Mouse (Mus musculus) embryo, embryonic 10 days (tissue): ENCODE results near the gene Gpr39.

Source experiments
- DNase-seq: peaks from one replicate; pipeline ENCODE4 v3.0.0-alpha.2; 2015; ENCODE audit warnings: low spot score

Gene Gpr39

DNA sequence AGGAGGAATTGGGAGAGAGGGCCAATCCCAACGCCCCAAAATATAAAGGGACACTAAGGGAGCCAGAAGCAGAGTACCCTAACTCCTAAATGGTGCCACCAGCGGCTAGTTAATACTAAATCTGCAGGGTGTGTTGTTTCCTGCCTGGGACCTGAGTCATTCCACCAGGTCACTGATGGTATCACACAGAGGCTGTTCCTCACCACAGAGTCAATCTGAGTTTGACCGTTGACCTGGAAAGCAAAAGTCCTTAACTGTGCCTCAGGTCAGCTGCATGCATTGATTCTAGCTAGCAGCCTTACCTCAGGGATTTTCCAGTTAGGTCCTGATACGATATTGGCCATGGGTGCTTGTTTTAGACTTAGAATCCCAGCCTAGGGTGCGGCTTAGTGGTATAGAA lies 17.5 kb downstream of the Gpr39 start:
- DNase-seq = no peak

DNA sequence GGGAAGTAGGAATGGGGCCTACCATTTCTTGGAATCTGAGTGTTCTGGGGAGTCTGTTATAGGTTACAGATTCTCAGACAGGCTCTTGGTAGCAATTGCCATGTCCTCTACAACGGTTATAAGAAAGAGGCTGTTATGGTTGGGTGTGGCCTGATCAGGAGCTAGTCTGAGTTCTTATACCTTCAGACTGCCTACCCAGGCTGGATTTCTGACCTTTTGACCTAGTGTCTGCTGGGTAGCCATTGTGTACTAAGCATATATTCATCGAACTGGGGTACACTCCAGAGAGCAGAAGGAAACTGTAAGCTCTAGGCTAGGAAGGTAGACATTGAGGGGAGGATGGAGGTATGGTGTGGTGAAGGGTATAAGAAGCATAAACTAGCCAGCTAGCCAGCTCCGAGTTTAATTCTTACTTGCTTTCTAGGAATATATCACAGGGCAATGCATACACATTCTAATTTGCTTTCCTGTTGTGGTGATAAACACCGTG lies 24.4 kb downstream of the Gpr39 start:
- no peak for DNase-seq

DNA sequence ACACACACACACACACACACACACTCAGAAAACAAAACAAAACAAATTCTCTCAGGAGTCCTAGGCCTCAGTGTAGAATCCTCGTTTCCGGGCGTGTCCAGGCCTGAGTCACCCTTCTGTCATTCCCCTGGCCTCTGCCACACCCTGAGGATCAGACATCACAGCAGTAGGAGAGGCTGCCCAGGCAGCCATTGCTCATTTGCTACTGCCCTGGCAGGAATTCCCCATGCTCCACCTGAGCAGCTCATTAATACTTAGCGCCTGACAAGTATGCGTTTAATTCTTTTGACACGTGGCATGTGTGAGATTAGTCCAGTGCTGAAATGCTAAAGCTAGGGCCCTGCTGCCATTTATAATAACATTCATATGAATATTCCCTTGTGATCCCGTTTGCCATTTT lies 25.0 kb downstream of the Gpr39 start:
- no peak for DNase-seq

DNA sequence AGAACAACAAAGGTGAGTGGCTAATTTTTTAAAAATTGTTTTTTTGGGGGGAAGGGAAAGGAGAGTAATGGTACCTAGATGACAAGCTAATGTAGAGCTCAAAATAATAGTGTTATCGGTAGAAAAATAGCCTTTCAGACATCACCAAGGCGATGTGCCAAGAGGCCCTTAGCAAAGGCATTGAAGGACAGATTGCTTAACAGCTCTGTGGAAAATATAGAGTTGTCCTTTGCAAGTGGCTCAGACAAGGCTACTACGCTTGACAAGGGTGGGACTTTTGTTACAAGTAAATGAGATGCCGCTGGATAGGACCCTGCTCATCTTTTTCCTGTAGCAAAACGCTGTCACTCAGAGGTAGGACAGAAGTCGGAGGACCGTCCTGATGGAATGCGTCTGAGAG lies 25.5 kb downstream of the Gpr39 start:
- no peak for DNase-seq

DNA sequence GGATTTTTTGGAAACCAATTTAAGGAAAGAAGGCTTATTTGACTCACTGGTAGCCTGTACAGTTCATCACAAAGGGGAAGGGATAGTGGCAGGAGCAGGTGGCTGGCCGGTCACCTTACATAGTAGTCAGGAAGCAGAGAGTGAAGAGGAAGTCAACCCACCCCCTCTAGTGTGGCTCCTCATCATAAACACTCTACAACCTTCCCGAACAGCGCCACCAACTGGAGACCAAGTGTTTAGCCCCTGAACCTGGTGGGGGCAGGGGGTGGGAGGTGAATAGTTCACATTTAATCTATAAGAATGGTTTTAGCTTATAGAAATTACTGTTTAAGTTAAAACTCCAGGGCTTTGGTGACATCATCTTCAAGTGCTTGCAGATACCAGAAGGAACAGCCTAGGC lies 28.6 kb downstream of the Gpr39 start:
- no peak for DNase-seq

DNA sequence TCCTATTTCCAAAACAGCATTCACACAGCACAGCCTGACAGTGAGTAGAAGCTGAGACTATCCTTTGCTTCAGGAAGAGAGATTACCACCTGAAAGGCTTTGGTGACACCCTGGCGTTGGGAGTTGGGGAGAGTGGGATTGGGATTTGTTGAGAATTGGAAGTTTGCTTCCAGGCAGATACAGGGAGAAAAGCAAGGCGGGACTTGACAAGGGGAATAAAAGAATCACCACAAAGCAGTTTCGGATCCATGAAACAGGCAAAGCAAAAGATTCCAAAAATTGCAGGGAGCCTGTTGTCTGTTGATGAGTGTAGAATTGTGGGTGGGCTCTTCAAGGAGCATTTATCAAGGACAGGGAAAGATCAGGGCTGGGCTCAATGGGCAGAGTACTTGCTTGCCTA lies 38.5 kb downstream of the Gpr39 start:
- no peak for DNase-seq

DNA sequence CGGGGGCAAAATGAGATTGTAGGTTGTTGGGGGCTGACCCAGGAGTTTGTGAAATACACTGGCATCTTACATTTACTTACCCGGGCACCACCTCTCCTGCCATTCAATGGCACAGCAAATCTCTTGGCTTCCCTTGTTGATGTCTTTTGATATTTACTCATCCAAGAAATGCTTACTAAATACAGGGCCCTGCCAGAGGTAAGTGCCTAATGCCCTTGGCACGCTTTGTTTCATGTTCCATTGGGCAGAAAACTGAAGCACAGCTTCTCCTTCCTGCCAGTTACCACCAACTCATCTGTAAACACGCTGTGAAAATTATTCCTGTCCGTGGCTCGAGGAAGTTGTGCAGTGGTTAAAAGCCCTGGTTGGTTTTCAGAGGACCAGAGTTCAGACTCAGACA lies 39.4 kb downstream of the Gpr39 start:
- no peak for DNase-seq

DNA sequence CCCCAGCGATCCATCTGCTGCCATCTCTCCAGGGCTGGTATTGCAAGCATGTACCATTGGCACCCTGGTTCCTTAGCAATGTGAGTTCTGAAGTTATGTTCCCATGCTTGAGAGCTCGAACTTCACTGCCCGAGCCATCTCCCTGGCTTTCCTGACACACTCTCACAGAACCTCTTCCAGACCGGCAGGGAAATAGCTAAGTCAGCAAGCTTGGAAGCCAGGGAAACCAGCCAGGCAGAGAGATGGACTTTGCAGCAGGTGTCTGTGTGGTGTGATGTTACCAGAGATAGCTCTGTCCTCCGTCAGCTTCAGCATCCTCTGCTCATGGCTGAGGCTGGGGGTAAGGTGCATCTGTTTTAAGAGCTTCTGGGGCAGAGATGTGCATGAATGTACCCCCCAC lies 41.1 kb downstream of the Gpr39 start:
- no peak for DNase-seq

DNA sequence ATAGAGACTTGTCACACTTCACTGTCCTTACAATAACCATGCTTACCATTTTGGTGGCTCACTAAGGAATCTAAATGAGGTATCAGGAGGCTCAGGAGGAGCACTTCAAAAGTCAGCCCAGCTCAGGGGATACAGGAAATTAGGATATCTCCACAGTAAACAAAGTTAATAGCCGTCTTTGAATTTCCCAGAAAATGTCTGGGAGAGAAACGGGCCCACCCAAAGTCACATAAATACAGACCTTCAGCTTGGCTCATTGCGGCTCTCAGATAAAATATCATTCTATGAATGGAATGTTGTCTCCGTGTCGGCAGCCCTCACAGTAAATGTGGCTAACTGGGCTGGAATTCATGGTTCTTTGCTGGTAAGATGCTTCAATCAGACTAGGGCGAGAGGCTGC lies 42.3 kb downstream of the Gpr39 start:
- DNase-seq = no peak

DNA sequence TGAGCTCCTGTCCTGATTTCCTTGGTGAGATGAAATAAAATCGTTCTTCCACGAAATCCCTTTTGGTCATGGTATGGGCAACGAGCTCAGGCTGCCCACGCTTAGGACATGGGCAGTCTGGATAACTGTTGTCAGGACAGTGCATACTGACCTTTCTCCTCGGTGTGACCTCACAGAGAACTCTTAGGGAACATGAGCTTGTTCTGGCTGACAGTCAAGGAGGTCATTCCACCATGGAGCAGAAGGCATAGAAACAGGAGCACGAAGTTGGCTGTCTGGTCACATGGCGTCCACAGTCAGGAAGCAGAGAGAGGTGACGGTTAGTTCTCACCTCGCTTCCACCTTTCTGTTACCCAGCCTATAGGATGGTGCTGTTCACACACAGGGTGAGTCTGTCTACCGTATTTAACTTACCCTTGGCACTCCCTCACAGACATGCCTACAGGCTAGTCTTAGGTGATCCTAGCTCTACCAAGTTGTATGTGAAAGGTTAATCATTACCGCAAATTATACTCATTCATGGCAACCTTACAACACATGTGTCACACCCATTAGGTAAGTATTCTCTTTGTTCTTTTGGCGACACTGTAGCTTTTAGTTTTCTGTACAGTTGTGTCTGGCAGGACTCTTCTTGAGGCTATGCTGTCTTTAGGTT lies 44.4 kb downstream of the Gpr39 start:
- DNase-seq = no peak

DNA sequence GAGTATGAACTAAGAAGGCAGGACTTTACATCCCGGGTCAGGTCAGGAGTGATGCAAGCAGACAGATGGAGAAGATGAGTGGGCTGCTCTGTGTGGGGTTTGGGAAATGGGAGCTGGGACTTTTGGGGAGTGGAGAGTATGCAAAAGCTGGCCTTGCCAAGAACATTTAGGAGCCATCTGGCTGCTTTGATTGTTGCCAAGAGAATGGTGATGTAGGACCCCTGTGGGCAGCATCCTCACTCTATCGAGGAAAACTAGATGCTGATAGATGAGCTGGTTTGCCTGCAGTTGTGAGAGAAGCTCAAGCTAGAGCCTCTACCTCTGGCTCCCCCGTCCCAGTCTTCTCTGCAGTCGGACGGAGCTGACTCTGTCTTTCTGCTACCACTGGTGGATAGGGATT lies 47.5 kb downstream of the Gpr39 start:
- no peak for DNase-seq

DNA sequence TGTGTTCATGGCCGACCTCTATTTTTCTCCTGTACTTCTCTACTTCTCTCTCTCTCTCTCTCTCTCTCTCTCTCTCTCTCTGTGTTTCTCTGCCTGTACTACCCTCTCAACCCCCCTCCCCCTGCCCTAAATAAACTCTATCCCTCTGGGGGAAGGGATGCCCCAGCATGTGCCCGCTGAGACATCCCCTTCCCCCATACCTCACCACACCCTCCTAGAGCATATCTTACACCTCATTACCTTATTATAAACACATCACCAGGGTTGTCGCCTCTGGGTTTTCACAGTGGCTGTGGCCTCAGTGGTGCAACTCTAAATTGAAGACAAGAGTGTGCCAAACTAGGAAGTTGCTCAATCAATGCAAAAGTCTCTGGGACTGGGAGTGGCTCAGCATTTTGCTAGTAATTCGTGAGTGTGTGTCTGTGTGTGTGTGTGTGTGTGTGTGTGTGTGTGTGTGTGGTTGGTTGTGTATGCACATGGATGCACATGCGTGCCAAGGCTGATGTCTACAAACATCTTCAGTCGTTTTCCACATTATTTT lies 52.3 kb downstream of the Gpr39 start:
- DNase-seq = no peak

DNA sequence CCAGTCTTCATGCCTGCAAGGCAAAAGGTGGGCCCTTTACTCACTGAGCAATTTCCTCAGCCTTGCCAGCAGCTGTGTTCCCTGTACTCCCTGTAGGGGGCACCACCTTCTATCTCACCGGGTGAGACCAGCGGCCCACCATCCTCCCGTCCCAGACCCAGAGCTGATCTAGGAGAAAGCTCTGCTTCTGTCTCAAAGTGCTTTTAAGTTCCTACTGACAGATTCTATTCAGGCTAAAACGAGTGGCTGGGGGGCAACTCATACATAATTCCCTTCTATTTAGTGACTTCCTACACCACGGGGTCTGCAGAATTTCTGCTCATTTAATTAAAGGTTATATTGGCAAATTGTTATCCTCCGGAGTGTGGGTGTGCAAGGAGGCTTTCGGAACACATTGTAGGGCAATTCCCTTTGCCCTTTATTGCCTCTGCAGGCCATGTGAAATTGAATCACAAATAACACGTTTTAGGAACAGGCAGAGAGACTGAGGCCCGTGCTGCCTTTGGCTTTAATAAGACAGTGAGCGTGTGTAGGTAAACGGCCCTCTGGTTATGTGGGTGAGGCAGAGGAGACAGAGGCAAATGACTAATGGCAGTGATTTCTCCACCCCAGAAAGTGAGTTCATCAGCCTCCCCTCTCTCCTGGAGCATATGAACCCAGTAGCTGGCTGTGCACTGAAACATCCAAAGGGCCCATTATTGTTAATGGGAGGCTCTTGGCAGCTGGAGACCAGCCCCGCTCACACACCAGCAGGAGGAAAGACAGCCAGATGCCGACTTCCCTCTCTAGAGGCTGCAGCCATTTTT lies 53.1 kb downstream of the Gpr39 start:
- peak; percentile 47 for DNase-seq

DNA sequence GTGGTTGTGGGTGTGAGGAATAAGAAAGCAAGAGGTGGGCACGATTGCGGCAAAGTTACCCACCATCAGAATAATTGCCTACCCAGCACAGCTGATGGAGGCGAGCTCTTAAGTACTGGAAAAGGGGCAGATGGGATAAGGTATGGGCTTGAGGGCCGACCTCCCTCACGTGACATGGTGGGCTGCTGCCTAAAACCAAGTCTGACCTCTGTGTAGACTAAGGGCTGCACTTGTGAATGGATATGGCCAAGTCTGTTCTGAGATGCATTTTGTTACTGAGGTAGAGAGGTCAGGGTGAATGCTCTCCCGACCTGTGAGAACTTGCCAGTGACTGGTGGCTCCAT lies 53.7 kb downstream of the Gpr39 start:
- no peak for DNase-seq

DNA sequence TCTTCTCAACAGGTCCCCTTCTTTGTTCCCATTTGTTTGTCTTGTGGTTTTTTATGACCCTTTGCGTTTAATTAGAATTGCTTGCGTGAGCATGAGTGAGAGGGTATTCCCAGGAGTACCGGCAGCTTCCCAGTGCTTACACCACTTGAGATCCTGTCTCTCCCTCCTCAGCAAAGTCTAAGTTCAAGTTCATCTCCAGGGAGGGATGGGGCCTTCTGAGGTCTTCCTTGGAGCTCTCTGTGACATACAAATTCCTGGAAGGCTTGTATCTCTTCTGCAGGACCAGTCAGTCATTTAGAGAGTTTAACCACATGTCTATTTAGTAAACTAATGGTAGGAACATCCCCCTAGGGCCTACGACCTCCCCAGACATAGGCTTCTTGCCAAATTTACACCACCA lies 55.1 kb downstream of the Gpr39 start:
- DNase-seq = no peak

DNA sequence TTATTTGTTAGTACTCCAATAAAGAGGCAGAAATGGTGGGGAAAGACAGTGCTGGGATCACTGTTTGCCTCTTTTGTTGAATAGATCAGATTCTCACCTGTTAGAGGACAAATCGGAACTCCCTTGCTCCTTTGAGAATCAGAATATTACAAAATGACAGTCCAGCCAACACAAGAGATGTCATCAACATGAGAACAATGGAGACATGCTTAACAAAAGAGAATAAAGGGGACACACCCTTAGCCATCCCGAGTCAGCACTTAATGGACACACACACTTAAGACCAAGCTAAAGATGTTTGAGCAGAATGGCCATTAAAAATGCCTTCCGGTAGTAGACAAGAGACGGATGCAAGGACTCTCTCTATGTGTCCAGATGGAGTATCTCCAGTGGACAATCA lies 68.0 kb downstream of the Gpr39 start:
- DNase-seq = no peak

DNA sequence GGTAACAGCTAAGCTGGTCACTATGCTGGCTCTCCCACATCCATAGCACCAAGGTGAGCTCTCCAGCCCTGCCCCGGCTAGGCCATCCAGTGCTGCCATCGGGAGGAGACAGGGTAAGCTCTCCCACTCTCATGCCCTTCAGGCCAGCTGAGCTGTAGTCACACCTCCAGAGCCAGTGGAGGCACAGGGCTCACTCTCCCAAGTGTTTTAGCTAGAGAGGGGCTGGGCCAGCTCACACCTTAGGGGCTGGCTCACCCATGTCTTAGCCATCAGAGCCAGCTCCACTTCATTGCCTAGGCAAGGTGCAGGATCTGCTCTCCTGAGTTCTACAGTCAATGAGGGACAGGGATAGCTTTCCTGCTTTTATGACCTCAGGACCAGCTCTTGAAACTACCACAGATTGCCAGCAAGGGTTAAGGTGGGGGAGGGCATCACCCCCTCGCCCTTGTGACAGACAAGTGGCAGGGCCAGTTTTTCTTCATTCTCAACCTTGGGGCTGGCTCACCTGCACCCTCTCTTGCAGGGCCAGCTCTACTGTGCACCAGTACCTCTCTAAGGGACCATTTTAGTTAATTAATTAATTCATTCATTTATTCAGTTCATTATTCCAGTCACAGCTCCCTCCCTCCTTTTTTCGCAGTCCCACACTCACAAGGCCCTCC lies 78.7 kb downstream of the Gpr39 start:
- DNase-seq = no peak

DNA sequence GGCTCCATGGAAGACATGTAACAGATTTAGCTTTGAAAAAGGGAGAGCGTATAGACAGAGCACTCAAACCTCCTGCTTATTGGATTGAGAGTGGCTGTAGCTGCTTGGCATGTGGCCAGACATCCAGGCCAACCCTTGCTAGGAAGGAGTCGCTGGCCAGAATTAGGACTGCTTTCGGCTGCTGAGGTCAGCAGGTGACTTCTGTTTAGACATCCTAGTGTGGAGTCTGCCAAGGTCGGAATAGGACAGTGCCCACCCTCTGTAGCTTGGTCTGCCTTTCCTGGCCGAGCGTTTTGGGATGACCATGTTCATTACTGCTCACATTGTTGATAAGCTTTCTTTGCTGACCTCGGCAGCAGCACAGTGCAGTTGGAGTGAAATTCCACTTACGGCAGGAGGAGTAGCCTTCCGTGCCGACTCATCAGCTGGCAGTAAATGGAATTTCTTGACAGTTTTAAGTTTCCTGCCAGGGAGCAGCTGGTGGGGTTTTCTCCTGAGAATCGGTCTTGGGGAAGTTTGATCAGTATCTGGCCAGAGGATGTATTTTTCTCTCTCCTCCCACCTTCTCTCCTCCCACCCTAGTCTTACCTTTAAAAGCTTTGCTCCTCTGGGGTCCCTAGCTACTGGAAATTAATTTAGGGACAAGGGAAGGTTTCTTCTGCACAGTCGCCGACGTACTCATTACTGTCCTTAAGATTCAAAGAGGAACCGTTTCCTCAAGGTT lies 83.3 kb downstream of the Gpr39 start:
- DNase-seq = no peak

DNA sequence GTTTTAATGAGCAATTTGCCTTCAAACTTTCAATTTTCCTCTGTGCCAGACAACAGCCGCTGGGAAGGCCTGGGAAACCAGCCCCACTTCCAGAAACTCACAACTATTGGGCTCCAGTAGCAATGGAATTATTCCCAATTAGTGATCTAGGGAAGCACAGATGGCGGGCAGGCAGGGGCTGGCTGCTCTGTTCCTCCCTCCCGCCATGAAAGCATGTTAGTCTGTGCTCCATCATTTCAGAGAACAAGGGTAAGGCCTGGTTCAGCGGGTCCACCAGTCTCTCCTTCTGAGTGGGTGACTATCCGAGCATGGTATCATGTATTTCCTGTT lies 83.9 kb downstream of the Gpr39 start:
- DNase-seq = no peak

DNA sequence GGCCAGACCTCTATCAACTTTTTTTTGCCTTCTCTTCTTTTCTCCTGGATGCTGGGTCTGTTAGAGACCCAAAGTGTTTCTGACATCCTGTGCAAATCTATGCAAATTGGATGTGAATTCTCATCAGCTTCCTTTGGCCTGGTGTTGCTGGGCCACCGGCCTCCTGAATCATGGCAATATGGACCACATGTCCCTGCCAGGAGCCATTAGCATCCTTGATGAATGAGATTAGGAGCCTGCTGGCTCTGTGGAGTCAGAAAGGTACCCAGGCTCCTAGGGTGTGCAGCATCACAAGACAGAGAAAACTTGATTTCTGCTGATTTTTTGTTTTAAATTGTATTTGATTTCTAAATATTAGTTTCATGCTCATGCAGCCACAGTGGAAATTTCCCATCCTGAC lies 85.3 kb downstream of the Gpr39 start:
- DNase-seq = no peak

DNA sequence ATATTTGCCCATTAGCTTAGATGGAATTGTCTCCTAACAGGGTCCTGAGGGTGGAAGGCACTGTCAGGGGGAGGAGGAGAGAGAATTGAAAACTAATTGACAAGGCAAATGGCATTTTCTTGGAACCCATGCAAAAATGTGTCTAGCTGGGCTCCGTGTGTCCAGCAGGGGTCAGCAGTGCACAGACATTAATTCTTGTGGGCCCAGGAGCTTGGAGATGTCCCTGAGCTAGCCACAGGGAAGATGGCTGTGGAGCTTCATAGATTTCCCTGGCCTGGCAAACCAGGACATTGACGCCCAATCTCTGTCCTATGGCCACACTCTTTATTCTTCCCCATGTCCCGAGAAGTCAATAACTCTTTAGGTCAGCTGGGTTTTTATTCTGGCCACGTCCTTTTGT lies 113.0 kb downstream of the Gpr39 start:
- DNase-seq = peak; percentile 82

DNA sequence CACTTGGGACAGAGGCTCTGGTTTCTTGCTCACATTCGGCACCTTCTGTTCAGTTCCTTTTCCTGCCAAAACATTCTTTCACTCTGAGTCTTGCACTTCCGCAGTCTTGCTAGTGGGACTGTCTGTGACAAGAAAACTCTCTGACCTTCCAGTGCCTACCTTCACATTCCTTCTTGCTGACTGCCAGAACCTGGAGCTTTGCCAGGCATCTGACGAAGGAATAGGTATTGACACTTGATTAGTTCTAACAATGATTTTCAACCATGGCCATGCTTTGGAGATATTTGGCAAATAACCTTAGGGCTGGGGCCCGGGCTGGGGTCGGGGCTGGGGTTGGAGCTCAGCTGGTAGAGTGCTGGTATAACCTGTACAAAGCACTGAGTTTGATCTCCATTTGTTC lies 123.7 kb downstream of the Gpr39 start:
- DNase-seq = no peak

DNA sequence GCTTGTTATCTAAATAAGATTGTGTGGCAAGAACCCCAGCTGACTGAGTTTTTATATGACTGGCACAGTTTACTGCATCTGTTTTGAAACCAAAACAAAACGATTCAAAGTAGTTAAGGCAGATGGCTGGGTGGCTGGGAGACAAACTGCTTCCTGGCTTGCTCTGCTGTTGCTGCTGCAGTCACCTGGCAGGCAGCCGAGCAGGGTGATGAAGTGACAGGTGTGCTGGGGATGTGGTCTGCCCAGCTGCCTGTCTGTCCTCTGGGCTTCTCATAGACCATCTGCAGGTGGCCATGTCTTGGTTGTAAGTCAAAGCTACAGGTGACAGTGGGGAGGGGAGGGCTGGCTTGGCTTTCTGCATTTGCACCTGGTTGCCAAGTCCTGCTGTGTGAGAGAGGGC lies 131.6 kb downstream of the Gpr39 start:
- no peak for DNase-seq
